Mouse (Mus musculus) neural tube, embryonic 13.5 days (tissue): ENCODE measurements around the gene Card11. TPM values are rescaled to one million over a fixed set of nuclear protein-coding genes. Genes with fewer than 3 reads are reported as not detected.

Source experiments
- ATAC-seq: fragments of 200-750 bp; cut with Nextera tagmentation; 2 replicates; pipeline ENCODE4 v1.8.0; 2017; ENCODE audit warnings: low read depth, mild to moderate bottlenecking, moderate TSS enrichment, moderate library complexity
- H3K27ac ChIP-seq: fragments of 300-500 bp; sonication (generic); replicated peaks from 2 replicates; pipeline ENCODE4 v1.5.1; 2015; ENCODE audit warnings: moderate library complexity, mild to moderate bottlenecking, inconsistent platforms
- H3K27me3 ChIP-seq: fragments of 300-500 bp; sonication (generic); 2 replicates; pipeline ENCODE4 v1.6.1; 2015; ENCODE audit warnings: mild to moderate bottlenecking, inconsistent platforms
- H3K36me3 ChIP-seq: fragments of 300-500 bp; sonication (generic); 2 replicates; pipeline ENCODE4 v1.6.1; 2015; ENCODE audit warnings: mild to moderate bottlenecking, inconsistent platforms
- H3K4me1 ChIP-seq: fragments of 300-500 bp; sonication (generic); replicated peaks from 2 replicates; pipeline ENCODE4 v1.6.1; 2015; ENCODE audit warnings: inconsistent platforms
- H3K4me2 ChIP-seq: fragments of 300-500 bp; sonication (generic); 2 replicates; pipeline ENCODE4 v1.6.1; 2015; ENCODE audit warnings: inconsistent platforms, mild to moderate bottlenecking, moderate library complexity
- H3K4me3 ChIP-seq: fragments of 300-500 bp; sonication (generic); 2 replicates; pipeline ENCODE4 v1.5.1; 2015; ENCODE audit warnings: mild to moderate bottlenecking, inconsistent platforms
- H3K9ac ChIP-seq: fragments of 300-500 bp; sonication (generic); 2 replicates; pipeline ENCODE4 v1.6.1; 2015; ENCODE audit warnings: moderate library complexity, mild to moderate bottlenecking, inconsistent platforms
- H3K9me3 ChIP-seq: fragments of 300-500 bp; sonication (generic); 2 replicates; pipeline ENCODE4 v1.6.1; 2016; ENCODE audit warnings: inconsistent platforms
- WGBS: fragments of 180-500 bp; shearing (Covaris S2); methylation state at CpG from one replicate; pipeline ENCODE4 v1.1.7; 2015; 5-methylcytosine and 5-hydroxymethylcytosine counted together
- polyA plus RNA-seq: library from polyadenylated mRNA; unstranded; fragments of >200 nt; fragmentation: Nextera tagmentation; extraction: Ambion mirVana; gene quantifications from 2 replicates; pipeline ENCODE4 v1.2.1, GENCODE M21; 2015

Card11 gene
- polyA plus RNA-seq, 1 experiment from 2014 or later = 0.66 TPM

DNA sequence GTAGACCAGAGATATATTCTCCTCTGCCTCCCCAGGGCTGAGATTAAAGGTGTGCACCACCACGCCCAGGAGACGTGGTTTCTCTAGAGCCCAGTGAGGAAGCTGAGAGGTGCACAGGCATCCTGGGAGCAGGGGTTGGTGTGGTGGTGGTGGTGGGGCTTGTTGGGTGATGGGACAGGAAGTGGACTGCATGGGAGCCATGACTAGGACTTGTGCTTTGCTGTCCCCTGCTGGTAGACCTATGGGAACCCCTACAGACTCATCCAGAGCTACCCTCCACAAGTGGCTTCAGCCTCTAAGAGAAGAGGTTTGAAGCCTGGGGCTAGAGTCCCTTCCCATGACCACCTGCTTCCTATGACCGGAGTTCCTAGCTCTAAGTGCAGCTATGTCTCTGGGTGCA is 142.0 kb downstream of the Card11 start:
- no peaks in the 10 kb centered on the region for H3K36me3 ChIP-seq
- 96% methylated on average over 3 of the region's 3 CpGs for WGBS
- no peak overlapping the region for H3K4me2 ChIP-seq
- H3K4me1 ChIP-seq = peaks cover 33% of the 10 kb centered on the region
- no peak overlapping the region for H3K4me3 ChIP-seq
- no peak for ATAC-seq
- no peaks in the 10 kb centered on the region for H3K9me3 ChIP-seq
- H3K9ac ChIP-seq = no peak overlapping the region
- H3K27me3 ChIP-seq = 0 out of 2 replicates have a peak, but pooled peaks cover 7% of the 10 kb centered on the region
- H3K27ac ChIP-seq = no peak overlapping the region

- no peaks in the 10 kb centered on the region for H3K9me3 ChIP-seq
- 0 out of 2 replicates have a peak, but pooled peaks cover 7% of the 10 kb centered on the region for H3K27me3 ChIP-seq
- H3K4me2 ChIP-seq = no peak overlapping the region
- H3K27ac ChIP-seq = no peak overlapping the region
- no peak overlapping the region for H3K9ac ChIP-seq
- ATAC-seq = 0 out of 2 replicates have a peak, but pooled peaks have one; percentile 45
- WGBS = 55% methylated on average over 8 of the region's 8 CpGs
- peaks cover 37% of the 10 kb centered on the region for H3K4me1 ChIP-seq
- H3K4me3 ChIP-seq = no peak overlapping the region
- H3K36me3 ChIP-seq = no peaks in the 10 kb centered on the region
These were observed 142.8 kb downstream of the Card11 start for GRCm38 (mm10) chr5:140857432-140858154.

- 0 out of 2 replicates have a peak, but pooled peaks cover 7% of the 10 kb centered on the region for H3K27me3 ChIP-seq
- peak; percentile 73 for ATAC-seq
- no peak overlapping the region for H3K4me3 ChIP-seq
- no peak overlapping the region for H3K4me2 ChIP-seq
- no peak overlapping the region for H3K9ac ChIP-seq
- no peaks in the 10 kb centered on the region for H3K36me3 ChIP-seq
- peak overlapping the region; percentile 75 for H3K27ac ChIP-seq
- peaks cover 41% of the 10 kb centered on the region for H3K4me1 ChIP-seq
- WGBS = 15% methylated on average over 11 of the region's 11 CpGs
- H3K9me3 ChIP-seq = no peaks in the 10 kb centered on the region; the same call in 1 of the 2 replicates
These were observed 144.4 kb downstream of the Card11 start for GRCm38 (mm10) chr5:140855909-140856530.

GRCm38 (mm10) chr5:140854700-140855099 is 145.7 kb downstream of the Card11 start:
- Histone ChIP-seq H3K4me1 (peaks cover 41% of the 10 kb centered on the region), H3K4me3 (no peak overlapping the region), H3K27ac (no peak overlapping the region), H3K9me3 (no peaks in the 10 kb centered on the region; the same call in 1 of the 2 replicates), H3K4me2 (no peak overlapping the region), H3K9ac (no peak overlapping the region), H3K36me3 (no peaks in the 10 kb centered on the region), H3K27me3 (0 out of 2 replicates have a peak, but pooled peaks cover 7% of the 10 kb centered on the region)
- 62% methylated on average over 4 of the region's 4 CpGs for WGBS
- no peak for ATAC-seq

DNA sequence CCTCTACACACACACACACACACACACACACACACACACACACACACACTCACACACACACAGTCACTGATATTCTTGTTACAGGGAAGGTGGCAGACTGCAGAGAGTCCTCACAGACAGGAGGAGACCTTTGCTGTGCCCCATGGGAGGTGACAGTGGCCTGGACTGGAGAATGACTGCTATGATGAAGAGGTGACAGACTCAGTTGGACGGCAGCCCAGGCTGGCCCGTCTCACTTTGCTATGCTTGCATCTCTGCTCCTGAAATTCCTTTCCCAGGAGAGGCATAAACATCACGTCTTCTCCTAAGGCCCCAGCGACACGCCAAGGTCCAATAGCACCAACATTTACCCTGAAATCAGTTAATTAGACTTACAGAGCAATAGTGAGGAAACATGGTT is 146.7 kb downstream of the Card11 start:
- H3K4me3 ChIP-seq = no peak overlapping the region
- H3K4me2 ChIP-seq = no peak overlapping the region
- no peaks in the 10 kb centered on the region; the same call in 1 of the 2 replicates for H3K9me3 ChIP-seq
- 64% methylated on average over 5 of the region's 5 CpGs for WGBS
- H3K36me3 ChIP-seq = no peaks in the 10 kb centered on the region
- peaks cover 41% of the 10 kb centered on the region for H3K4me1 ChIP-seq
- H3K27me3 ChIP-seq = 0 out of 2 replicates have a peak, but pooled peaks cover 4% of the 10 kb centered on the region
- H3K27ac ChIP-seq = no peak overlapping the region
- no peak for ATAC-seq
- H3K9ac ChIP-seq = no peak overlapping the region

DNA sequence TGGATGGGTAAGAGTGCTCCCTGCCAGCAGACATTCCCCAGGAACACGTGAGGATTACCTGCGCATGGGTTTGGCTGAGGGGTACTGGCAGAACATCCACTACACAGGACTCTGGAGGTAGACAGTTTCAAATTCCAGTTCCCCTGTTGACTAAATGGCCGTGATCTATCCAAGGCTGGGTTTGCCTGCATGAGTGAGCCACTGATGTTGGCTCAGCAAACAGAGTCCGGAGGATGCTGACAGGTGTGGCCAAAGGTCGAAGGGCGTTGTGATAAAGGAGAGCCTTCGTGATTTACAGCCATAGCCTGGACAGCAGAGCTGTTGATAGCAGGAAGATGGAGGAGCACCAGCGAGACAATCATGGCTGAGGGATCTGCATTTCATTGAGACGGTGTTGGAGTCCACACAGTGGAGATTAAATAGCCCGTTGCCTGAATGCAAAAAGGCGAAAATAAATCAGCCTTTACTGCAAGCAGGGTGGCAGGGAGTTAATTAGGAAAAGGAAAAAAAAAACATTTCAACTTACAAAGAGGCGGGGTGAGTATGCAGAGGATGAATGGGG is 147.9 kb downstream of the Card11 start:
- Histone ChIP-seq H3K4me1 (peaks cover 42% of the 10 kb centered on the region), H3K4me2 (no peak overlapping the region), H3K9ac (no peak overlapping the region), H3K27me3 (no peaks in the 10 kb centered on the region), H3K36me3 (no peaks in the 10 kb centered on the region), H3K9me3 (no peaks in the 10 kb centered on the region; the same call in 1 of the 2 replicates), H3K27ac (peak overlapping the region; percentile 43; the same call in 1 of the 2 replicates), H3K4me3 (no peak overlapping the region)
- WGBS = 48% methylated on average over 12 of the region's 12 CpGs
- ATAC-seq = no peak

DNA sequence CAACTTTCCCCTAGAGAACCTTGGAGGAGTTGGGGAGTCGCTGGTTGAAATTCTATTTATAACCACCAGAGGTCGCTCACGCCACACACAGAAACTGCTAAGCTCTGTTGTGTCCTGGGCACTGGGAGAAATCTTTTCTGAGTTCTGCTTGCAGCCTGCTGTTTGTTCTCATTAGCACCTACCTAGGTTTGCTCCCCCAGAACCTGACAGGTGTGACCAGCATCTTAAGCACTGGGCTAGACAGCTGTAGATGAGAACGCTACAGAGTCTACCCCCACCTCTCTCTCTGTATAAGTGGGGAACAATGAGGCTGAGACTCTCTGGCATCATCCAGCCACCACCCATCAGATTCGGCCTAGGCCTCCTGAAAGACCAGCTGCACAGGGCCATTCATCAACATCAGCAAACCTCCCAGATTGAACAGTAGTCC is 153.1 kb downstream of the Card11 start:
- no peaks in the 10 kb centered on the region for H3K36me3 ChIP-seq
- ATAC-seq = peak; percentile 67
- no peak overlapping the region for H3K9ac ChIP-seq
- H3K27ac ChIP-seq = 0 out of 2 replicates have a peak overlapping the region, but pooled peaks have one; percentile 24
- no peak overlapping the region for H3K4me3 ChIP-seq
- WGBS = 8% methylated on average over 5 of the region's 5 CpGs
- no peak overlapping the region for H3K4me2 ChIP-seq
- no peaks in the 10 kb centered on the region for H3K27me3 ChIP-seq
- peaks cover 5% of the 10 kb centered on the region; the same call in 1 of the 2 replicates for H3K4me1 ChIP-seq
- no peaks in the 10 kb centered on the region; the same call in 1 of the 2 replicates for H3K9me3 ChIP-seq

DNA sequence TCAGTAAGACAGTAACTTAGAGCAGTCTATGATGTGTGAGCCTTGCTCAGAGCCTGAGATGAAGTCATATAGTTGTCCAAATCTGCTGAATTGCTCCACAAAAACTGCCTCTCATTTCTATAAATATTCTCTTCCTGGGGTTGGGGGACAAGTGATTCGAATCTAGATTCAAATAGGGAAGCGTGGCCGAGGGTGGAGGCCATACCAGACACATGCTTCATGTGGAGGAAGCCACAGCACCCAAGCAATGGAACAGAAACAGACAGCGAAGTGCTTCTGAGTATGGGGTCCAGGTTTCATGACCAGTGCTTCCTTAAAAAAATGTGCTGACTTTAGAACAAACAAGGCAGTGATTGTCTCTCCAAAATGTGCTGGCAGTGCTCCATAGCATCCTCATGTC is 158.4 kb downstream of the Card11 start:
- no peak overlapping the region for H3K27ac ChIP-seq

DNA sequence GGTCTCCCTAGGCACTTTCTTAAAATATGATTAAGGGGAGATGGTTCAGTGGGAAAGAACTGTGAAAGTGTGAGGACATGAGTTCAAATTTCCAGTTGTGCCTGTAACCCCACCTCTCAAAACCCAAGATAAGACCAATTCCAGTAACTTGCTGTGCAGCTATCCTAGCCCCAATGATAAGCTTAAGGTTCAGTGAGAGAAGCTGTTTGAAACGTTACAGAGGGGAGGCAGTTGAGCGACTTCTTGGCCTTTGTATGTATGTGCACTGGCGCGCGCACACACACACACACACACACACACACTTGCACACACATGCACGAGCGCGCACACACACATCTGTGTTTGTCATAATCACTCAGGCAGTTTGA is 169.3 kb downstream of the Card11 start:
- no peak overlapping the region for H3K27ac ChIP-seq
- no peaks in the 10 kb centered on the region; the same call in 1 of the 2 replicates for H3K27me3 ChIP-seq
- 78% methylated on average over 8 of the region's 8 CpGs for WGBS
- peak overlapping the region; percentile 49 for H3K4me2 ChIP-seq
- H3K9ac ChIP-seq = no peak overlapping the region
- H3K9me3 ChIP-seq = no peaks in the 10 kb centered on the region
- H3K4me3 ChIP-seq = peak overlapping the region; percentile 17; the same call in 1 of the 2 replicates
- no peak for ATAC-seq
- H3K4me1 ChIP-seq = peaks cover 42% of the 10 kb centered on the region
- no peaks in the 10 kb centered on the region for H3K36me3 ChIP-seq

More for the DNA sequence above, 158.4 kb downstream of the Card11 start:
- no peaks in the 10 kb centered on the region for H3K4me1 ChIP-seq
- WGBS = 81% methylated on average over 4 of the region's 4 CpGs
- no peak overlapping the region for H3K4me2 ChIP-seq
- H3K4me3 ChIP-seq = no peak overlapping the region
- H3K9me3 ChIP-seq = no peaks in the 10 kb centered on the region
- no peaks in the 10 kb centered on the region for H3K36me3 ChIP-seq
- no peak for ATAC-seq
- H3K27me3 ChIP-seq = no peaks in the 10 kb centered on the region
- no peak overlapping the region for H3K9ac ChIP-seq

DNA sequence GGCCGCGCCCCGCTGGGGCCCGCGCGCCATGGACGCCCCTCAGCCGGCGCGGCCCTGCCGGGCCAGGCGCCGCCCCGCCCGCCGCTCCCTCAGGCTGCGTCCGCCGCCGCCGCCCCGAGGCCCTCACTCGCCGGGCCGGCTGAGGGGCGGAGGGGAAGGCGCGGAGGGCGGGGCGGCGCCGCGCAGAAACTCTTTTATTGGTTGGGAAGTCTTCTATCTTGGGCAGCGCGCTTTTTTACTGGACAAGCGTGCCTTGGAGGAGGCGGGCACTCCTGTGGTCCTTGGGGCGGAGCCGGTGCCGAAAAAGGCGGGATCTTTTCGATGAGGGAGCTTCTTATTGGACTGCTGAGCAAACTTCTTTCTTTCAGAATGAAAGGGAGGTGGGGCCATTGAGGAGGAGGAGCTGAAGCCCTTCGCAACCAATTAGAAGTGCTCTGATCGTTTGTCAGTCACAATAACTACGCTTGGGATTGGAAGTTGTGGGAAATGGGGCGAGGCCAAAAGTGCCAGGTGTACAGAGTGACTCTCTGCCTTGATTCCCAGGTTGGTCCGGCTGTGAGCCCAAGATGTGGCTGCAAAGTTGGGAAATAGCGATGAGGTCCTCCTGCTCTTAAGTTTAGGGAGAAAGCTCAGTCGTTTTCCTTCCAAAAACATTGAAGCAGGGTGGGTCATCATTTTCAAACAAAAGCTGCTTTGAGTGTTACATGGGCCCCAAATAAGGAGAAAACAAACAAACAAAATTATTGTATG is 169.9 kb downstream of the Card11 start, which contains the start of gene Gna12:
TSS of gene Gna12 (minus strand) at position 118 of the 750 bp plus-strand sequence.
- under 1% methylated on average over 37 of the region's 49 CpGs for WGBS
- peak; percentile 97 for ATAC-seq

DNA sequence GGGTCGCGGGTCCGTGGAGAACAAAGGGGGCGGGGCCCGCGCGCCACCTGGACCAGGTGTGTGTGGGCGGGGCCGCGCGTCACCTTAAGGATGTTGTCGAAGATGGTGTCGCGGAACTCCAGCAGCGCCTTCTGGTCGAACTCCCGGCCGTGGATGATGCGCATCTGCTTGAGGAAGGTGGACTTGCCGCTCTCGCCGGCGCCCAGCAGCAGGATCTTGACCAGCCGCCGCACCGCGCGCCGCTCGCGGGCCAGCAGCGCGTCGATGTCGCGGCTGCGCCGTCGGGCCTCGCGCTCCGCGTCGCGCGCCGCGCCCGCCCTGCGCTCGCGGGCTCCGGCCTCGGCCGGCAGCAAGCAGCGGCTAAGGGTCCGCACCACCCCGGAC is 170.5 kb downstream of the Card11 start:
- Histone ChIP-seq H3K4me1 (peaks cover 46% of the 10 kb centered on the region), H3K27ac (peak overlapping the region; percentile 82), H3K36me3 (0 out of 2 replicates have a peak, but pooled peaks cover 2% of the 10 kb centered on the region), H3K9me3 (no peaks in the 10 kb centered on the region), H3K27me3 (no peaks in the 10 kb centered on the region; the same call in 1 of the 2 replicates), H3K4me3 (peak overlapping the region; percentile 82), H3K4me2 (peak overlapping the region; percentile 84), H3K9ac (peak overlapping the region; percentile 88)
- WGBS = under 1% methylated on average over 34 of the region's 58 CpGs
- ATAC-seq = peak; percentile 77

More for the DNA sequence above, 169.9 kb downstream of the Card11 start, which contains the start of gene Gna12:
- H3K9me3 ChIP-seq = no peaks in the 10 kb centered on the region
- H3K4me1 ChIP-seq = peaks cover 46% of the 10 kb centered on the region
- peak within 1 kb of the TSS; percentile 82 for H3K27ac ChIP-seq
- H3K27me3 ChIP-seq = no peaks in the 10 kb centered on the region; the same call in 1 of the 2 replicates
- peak within 1 kb of the TSS; percentile 84 for H3K4me2 ChIP-seq
- 0 out of 2 replicates have a peak, but pooled peaks cover under 1% of the 10 kb centered on the region for H3K36me3 ChIP-seq
- H3K9ac ChIP-seq = peak within 1 kb of the TSS; percentile 88
- peak within 1 kb of the TSS; percentile 82 for H3K4me3 ChIP-seq
